Mouse (Mus musculus): ENCODE results near the gene Cacybp. TPM values are rescaled to one million over a fixed set of nuclear protein-coding genes. Genes with fewer than 3 reads are reported as not detected.
A peak's percentile ranks its signal among the peaks of the same experiment; 100 is the strongest.

Gene Cacybp
- total RNA-seq (2021): 10 to 100 TPM; 77.2 to 80.7 TPM
- long read RNA-seq, experiment 1, transcript Cacybp-201 (6 exons, 2,098 nt): major isoform, 71 of 74 reads
- long read RNA-seq, experiment 1, partial matches to known transcripts: 0 of 74 reads
- long read RNA-seq, experiment 1, other reads (novel, unspliced or antisense): 3 of 74 reads
- long read RNA-seq, experiment 2, transcript Cacybp-201 (6 exons, 2,098 nt): major isoform, 129 of 136 reads
- long read RNA-seq, experiment 2, partial matches to known transcripts: 2 of 136 reads
- long read RNA-seq, experiment 2, other reads (novel, unspliced or antisense): 5 of 136 reads

GRCm38 (mm10) chr1:160212703-160213669, at the start of gene Cacybp:
Cacybp (minus strand) TSS chr1:160212875.
- DNase-seq (ENCODE audit: low spot score in 2 of 2): peak; percentile 100

- DNase-seq (ENCODE audit: low spot score in 2 of 2): no peak
These were observed 49.7 kb upstream of the Cacybp start for GRCm38 (mm10) chr1:160262415-160262814.

- DNase-seq (ENCODE audit: low spot score in 2 of 2): no peak
These were observed 49.2 kb upstream of the Cacybp start for GRCm38 (mm10) chr1:160261849-160262248.

- DNase-seq (ENCODE audit: low spot score in 2 of 2): no peak
These were observed 47.9 kb upstream of the Cacybp start for GRCm38 (mm10) chr1:160260605-160261004.

GRCm38 (mm10) chr1:160259884-160260283, 47.2 kb upstream of the Cacybp start:
- no peak for DNase-seq (ENCODE audit: low spot score in 2 of 2)

GRCm38 (mm10) chr1:160253108-160253507, 40.4 kb upstream of the Cacybp start:
- no peak for DNase-seq (ENCODE audit: low spot score in 2 of 2)

- no peak for DNase-seq (ENCODE audit: low spot score in 2 of 2)
These were observed 38.8 kb upstream of the Cacybp start for GRCm38 (mm10) chr1:160251388-160252007.

- no peak for DNase-seq (ENCODE audit: low spot score in 2 of 2)
These were observed 38.1 kb upstream of the Cacybp start for GRCm38 (mm10) chr1:160250782-160251181.

- no peak for DNase-seq (ENCODE audit: low spot score in 2 of 2)
These were observed 37.1 kb upstream of the Cacybp start for GRCm38 (mm10) chr1:160249786-160250185.

- DNase-seq (ENCODE audit: low spot score in 2 of 2): no peak
These were observed 34.8 kb upstream of the Cacybp start for GRCm38 (mm10) chr1:160247473-160247872.

- DNase-seq (ENCODE audit: low spot score in 2 of 2): no peak
These were observed 34.2 kb upstream of the Cacybp start for GRCm38 (mm10) chr1:160246844-160247243.

- DNase-seq (ENCODE audit: low spot score in 2 of 2): no peak
These were observed 33.3 kb upstream of the Cacybp start for GRCm38 (mm10) chr1:160245954-160246353.

- no peak for DNase-seq (ENCODE audit: low spot score in 2 of 2)
These were observed 32.0 kb upstream of the Cacybp start for GRCm38 (mm10) chr1:160244689-160245088.

GRCm38 (mm10) chr1:160240091-160240490, 27.4 kb upstream of the Cacybp start:
- no peak for DNase-seq (ENCODE audit: low spot score in 2 of 2)

- no peak for DNase-seq (ENCODE audit: low spot score in 2 of 2)
These were observed 26.3 kb upstream of the Cacybp start for GRCm38 (mm10) chr1:160238852-160239443.

GRCm38 (mm10) chr1:160237981-160238380, 25.3 kb upstream of the Cacybp start:
- no peak for DNase-seq (ENCODE audit: low spot score in 2 of 2)

GRCm38 (mm10) chr1:160233921-160234320, 21.2 kb upstream of the Cacybp start:
- no peak for DNase-seq (ENCODE audit: low spot score in 2 of 2)

- no peak for DNase-seq (ENCODE audit: low spot score in 2 of 2)
These were observed 19.4 kb upstream of the Cacybp start for GRCm38 (mm10) chr1:160232113-160232512.

- DNase-seq (ENCODE audit: low spot score in 2 of 2): no peak
These were observed 18.3 kb upstream of the Cacybp start for GRCm38 (mm10) chr1:160231013-160231412.

- no peak for DNase-seq (ENCODE audit: low spot score in 2 of 2)
These were observed 15.2 kb upstream of the Cacybp start for GRCm38 (mm10) chr1:160227850-160228249.

GRCm38 (mm10) chr1:160227196-160227595, 14.5 kb upstream of the Cacybp start:
- no peak for DNase-seq (ENCODE audit: low spot score in 2 of 2)

Measured in adrenal gland, postnatal 4 days (tissue).